ENCODE assay signal across 8 mouse cellular contexts in genomic region chr7:120327220-120328073, GRCm38 (mm10). TPM values are rescaled to one million over a fixed set of nuclear protein-coding genes. Genes with fewer than 3 reads are reported as not detected.
DNase-seq lines count a peak whose midpoint lies in the region; ATAC-seq and TF ChIP-seq lines count a peak whose summit lies in the region.
"Had no signal": no experiment of that assay in that cellular context is flagged by ENCODE, and none has a peak within 500 bp of the region (broad histone marks: within the 10 kb centered on the region; RNA-seq: fewer than 3 reads in every experiment).

No protein-coding gene starts in this region.

- peak; percentile 73 for ATAC-seq in kidney, embryonic 14.5 days (ENCODE audit: low FRiP score, low TSS enrichment)
- ATAC-seq in limb, embryonic 14.5 days (ENCODE audit: low FRiP score, low read depth): peak; percentile 61

- 0 out of 2 replicates have a peak, but pooled peaks cover 2% of the 10 kb centered on the region for H3K4me1 ChIP-seq in kidney, embryonic 14.5 days (ENCODE audit: control insufficient read depth, insufficient read depth, low read length)
- H3K4me1 ChIP-seq in limb, embryonic 14.5 days (ENCODE audit: control insufficient read depth, insufficient read depth, low read length): peaks cover 7% of the 10 kb centered on the region; the same call in 1 of the 2 replicates

- no peaks in the 10 kb centered on the region for H3K9me3 ChIP-seq in kidney, embryonic 14.5 days (ENCODE audit: control insufficient read depth, low read length)
- H3K9me3 ChIP-seq in limb, embryonic 14.5 days (ENCODE audit: control insufficient read depth, low read length): no peaks in the 10 kb centered on the region

- peak overlapping the region; percentile 22 for H3K4me3 ChIP-seq in kidney, embryonic 14.5 days (ENCODE audit: low read length)
- H3K4me3 ChIP-seq in limb, embryonic 14.5 days (replicated peaks; ENCODE audit: low read length): no peak overlapping the region

- 19% methylated on average over 22 of the region's 22 CpGs for WGBS in kidney, embryonic 14.5 days
- 16% methylated on average over 22 of the region's 22 CpGs for WGBS in limb, embryonic 14.5 days

- H3K36me3 ChIP-seq in kidney, embryonic 14.5 days (ENCODE audit: control insufficient read depth, insufficient read depth, low read length): no peaks in the 10 kb centered on the region
- no peaks in the 10 kb centered on the region for H3K36me3 ChIP-seq in limb, embryonic 14.5 days (ENCODE audit: control insufficient read depth, insufficient read depth, low read length)

- TF ChIP-seq POLR2A in limb, embryonic 14.5 days (IDR thresholded peaks at IDR 0.05; ENCODE audit: borderline replicate concordance, extremely low read depth, insufficient read depth, insufficient read length): no peak

- H3K4me2 ChIP-seq in kidney, embryonic 14.5 days (replicated peaks; ENCODE audit: low read depth, low read length): peak overlapping the region; percentile 48
- H3K4me2 ChIP-seq in limb, embryonic 14.5 days (replicated peaks; ENCODE audit: low read depth, low read length, severe bottlenecking): peak overlapping the region; percentile 39

- no peak overlapping the region for H3K9ac ChIP-seq in kidney, embryonic 14.5 days (ENCODE audit: low read depth, low read length)
- no peak overlapping the region for H3K9ac ChIP-seq in limb, embryonic 14.5 days (ENCODE audit: low read depth, low read length, severe bottlenecking)

- H3K27me3 ChIP-seq in kidney, embryonic 14.5 days (ENCODE audit: control insufficient read depth, insufficient read depth, low read length): no peaks in the 10 kb centered on the region
- H3K27me3 ChIP-seq in limb, embryonic 14.5 days (ENCODE audit: control insufficient read depth, insufficient read depth, low read length): no peaks in the 10 kb centered on the region

- peak; percentile 64 for DNase-seq in ZHBTc4 (ENCODE audit: low read depth, low spot score)
- peak; percentile 68 to 73 for DNase-seq in cerebellum, postnatal 10 days
- peak; percentile 11 for DNase-seq in heart, adult 8-10 months (ENCODE audit: low spot score)
- peak; percentile 49 for DNase-seq in limb, embryonic 14.5 days (ENCODE audit: low spot score)
- peak; percentile 3 for DNase-seq in naive thymus-derived CD4-positive, alpha-beta T cell, adult 2 months (ENCODE audit: low read depth)
- no peak for DNase-seq in spleen, postnatal 4 days (ENCODE audit: low spot score in 2 of 2)

- H3K27ac ChIP-seq in kidney, embryonic 14.5 days (ENCODE audit: low read depth, low read length): no peak overlapping the region
- H3K27ac ChIP-seq in limb, embryonic 14.5 days (replicated peaks; ENCODE audit: low read depth, low read length): no peak overlapping the region

RNA-seq across cellular contexts. Expression of gene Abca15, which starts 1.0 kb away (rescaled TPM):
- total RNA-seq in heart, adult 8-10 months (2022): not detected
- not detected in 2 replicates for polyA plus RNA-seq in kidney, embryonic 14.5 days (2014; fragmentation: Nextera tagmentation; extraction: Ambion mirVana)
- not detected in 2 replicates for polyA plus RNA-seq in limb, embryonic 14.5 days (2012; rRNA removed)
- polyA plus RNA-seq in limb, embryonic 14.5 days (2014; fragmentation: Nextera tagmentation; extraction: Ambion mirVana): not detected in 2 replicates
- total RNA-seq: common myeloid progenitor, adult 5-6 weeks had no signal

Comparison
In these comparisons a context has a peak if more than half of its experiments do, and no peak if none do; other contexts are left out.
1. DNase-seq: peak in ZHBTc4 (single experiment), cerebellum, postnatal 10 days (2 of 2), heart, adult 8-10 months (single experiment), limb, embryonic 14.5 days (single experiment) and naive thymus-derived CD4-positive, alpha-beta T cell, adult 2 months (single experiment); none in spleen, postnatal 4 days (0 of 2).